Mouse (Mus musculus): ENCODE measurements around the gene Clic3. TPM values are rescaled to one million over a fixed set of nuclear protein-coding genes. Genes with fewer than 3 reads are reported as not detected.

Gene Clic3
- polyA plus RNA-seq, 1 experiment from 2014 or later, result 0.77 TPM

DNA sequence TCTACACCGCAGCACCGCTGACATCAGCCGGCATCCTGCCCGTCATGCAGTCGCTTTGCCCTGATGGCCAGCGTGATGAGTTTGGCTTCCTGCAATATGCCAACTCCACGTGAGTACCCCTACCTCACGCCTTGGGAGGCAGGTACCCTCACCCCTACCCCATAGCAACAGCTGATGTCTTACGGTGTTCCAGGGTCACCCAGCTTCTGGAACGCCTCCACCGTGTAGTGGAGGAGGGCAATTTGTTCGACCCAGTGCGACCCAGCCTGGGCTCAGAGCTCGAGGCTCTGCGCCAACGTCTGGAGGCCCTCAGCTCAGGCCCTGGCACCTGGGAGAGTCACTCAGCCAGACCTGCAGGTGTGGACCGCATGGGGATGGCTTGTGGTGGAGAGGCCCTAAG, 23.5 kb upstream of the Clic3 start:
- no peak overlapping the region for H3K27ac ChIP-seq (ENCODE audit: low read depth, low read length)
- ATAC-seq (replicated peaks; ENCODE audit: low FRiP score) (no peak), DNase-seq (ENCODE audit: low spot score) (no peak)
- no peaks in the 10 kb centered on the region; the same call in 1 of the 2 replicates for H3K27me3 ChIP-seq (ENCODE audit: control insufficient read depth, insufficient read depth, low read length)
- no peaks in the 10 kb centered on the region for H3K36me3 ChIP-seq (ENCODE audit: control insufficient read depth, insufficient read depth, low read length)
- H3K4me1 ChIP-seq (replicated peaks; ENCODE audit: control insufficient read depth, insufficient read depth, low read length), result 0 out of 2 replicates have a peak, but pooled peaks cover 5% of the 10 kb centered on the region
- H3K4me3 ChIP-seq (ENCODE audit: low read depth, low read length), result no peak overlapping the region
- no peaks in the 10 kb centered on the region for H3K9me3 ChIP-seq (ENCODE audit: control insufficient read depth, low read length)
- 90% methylated on average over 17 of the region's 17 CpGs for WGBS
- H3K4me2 ChIP-seq (ENCODE audit: low read depth, low read length, severe bottlenecking), result no peak overlapping the region
- no peak overlapping the region for H3K9ac ChIP-seq (ENCODE audit: low read length)

GRCm38 (mm10) chr2:25434292-25434691, 22.3 kb upstream of the Clic3 start:
- H3K27me3 ChIP-seq (ENCODE audit: control insufficient read depth, insufficient read depth, low read length), result no peaks in the 10 kb centered on the region; the same call in 1 of the 2 replicates
- H3K4me2 ChIP-seq (ENCODE audit: low read depth, low read length, severe bottlenecking), result no peak overlapping the region
- DNase-seq (ENCODE audit: low spot score) (no peak), ATAC-seq (replicated peaks; ENCODE audit: low FRiP score) (no peak)
- H3K4me3 ChIP-seq (ENCODE audit: low read depth, low read length), result no peak overlapping the region
- no peak overlapping the region for H3K9ac ChIP-seq (ENCODE audit: low read length)
- no peaks in the 10 kb centered on the region for H3K9me3 ChIP-seq (ENCODE audit: control insufficient read depth, low read length)
- no peak overlapping the region for H3K27ac ChIP-seq (ENCODE audit: low read depth, low read length)
- no peaks in the 10 kb centered on the region for H3K36me3 ChIP-seq (ENCODE audit: control insufficient read depth, insufficient read depth, low read length)
- WGBS, result 87% methylated on average over 8 of the region's 8 CpGs
- 0 out of 2 replicates have a peak, but pooled peaks cover 3% of the 10 kb centered on the region for H3K4me1 ChIP-seq (replicated peaks; ENCODE audit: control insufficient read depth, insufficient read depth, low read length)

GRCm38 (mm10) chr2:25436286-25436820, 20.3 kb upstream of the Clic3 start:
- no peak overlapping the region for H3K27ac ChIP-seq (ENCODE audit: low read depth, low read length)
- ATAC-seq (replicated peaks; ENCODE audit: low FRiP score) (no peak), DNase-seq (ENCODE audit: low spot score) (no peak)
- no peaks in the 10 kb centered on the region for H3K27me3 ChIP-seq (ENCODE audit: control insufficient read depth, insufficient read depth, low read length)
- H3K9ac ChIP-seq (ENCODE audit: low read length), result no peak overlapping the region
- no peak overlapping the region for H3K4me3 ChIP-seq (ENCODE audit: low read depth, low read length)
- no peaks in the 10 kb centered on the region for H3K9me3 ChIP-seq (ENCODE audit: control insufficient read depth, low read length)
- WGBS, result 93% methylated on average over 10 of the region's 10 CpGs
- no peaks in the 10 kb centered on the region for H3K4me1 ChIP-seq (replicated peaks; ENCODE audit: control insufficient read depth, insufficient read depth, low read length)
- H3K4me2 ChIP-seq (ENCODE audit: low read depth, low read length, severe bottlenecking), result no peak overlapping the region
- H3K36me3 ChIP-seq (ENCODE audit: control insufficient read depth, insufficient read depth, low read length), result no peaks in the 10 kb centered on the region

GRCm38 (mm10) chr2:25441067-25441466, 15.6 kb upstream of the Clic3 start:
- ATAC-seq (replicated peaks; ENCODE audit: low FRiP score) (no peak), DNase-seq (ENCODE audit: low spot score) (no peak)
- 90% methylated on average over 20 of the region's 20 CpGs for WGBS
- no peaks in the 10 kb centered on the region; the same call in 1 of the 2 replicates for H3K36me3 ChIP-seq (ENCODE audit: control insufficient read depth, insufficient read depth, low read length)
- no peak overlapping the region for H3K4me3 ChIP-seq (ENCODE audit: low read depth, low read length)
- H3K9me3 ChIP-seq (ENCODE audit: control insufficient read depth, low read length), result no peaks in the 10 kb centered on the region
- H3K27me3 ChIP-seq (ENCODE audit: control insufficient read depth, insufficient read depth, low read length), result no peaks in the 10 kb centered on the region
- H3K4me2 ChIP-seq (ENCODE audit: low read depth, low read length, severe bottlenecking), result no peak overlapping the region
- no peak overlapping the region for H3K9ac ChIP-seq (ENCODE audit: low read length)
- H3K4me1 ChIP-seq (replicated peaks; ENCODE audit: control insufficient read depth, insufficient read depth, low read length), result no peaks in the 10 kb centered on the region
- no peak overlapping the region for H3K27ac ChIP-seq (ENCODE audit: low read depth, low read length)

- no peak overlapping the region for H3K4me2 ChIP-seq (ENCODE audit: low read depth, low read length, severe bottlenecking)
- no peak overlapping the region for H3K9ac ChIP-seq (ENCODE audit: low read length)
- no peak for DNase-seq (ENCODE audit: low spot score)
- H3K4me1 ChIP-seq (replicated peaks; ENCODE audit: control insufficient read depth, insufficient read depth, low read length), result no peaks in the 10 kb centered on the region
- 92% methylated on average over 14 of the region's 14 CpGs for WGBS
- H3K4me3 ChIP-seq (ENCODE audit: low read depth, low read length), result no peak overlapping the region
- no peaks in the 10 kb centered on the region for H3K9me3 ChIP-seq (ENCODE audit: control insufficient read depth, low read length)
- no peaks in the 10 kb centered on the region for H3K27me3 ChIP-seq (ENCODE audit: control insufficient read depth, insufficient read depth, low read length)
- no peak overlapping the region for H3K27ac ChIP-seq (ENCODE audit: low read depth, low read length)
- no peaks in the 10 kb centered on the region; the same call in 1 of the 2 replicates for H3K36me3 ChIP-seq (ENCODE audit: control insufficient read depth, insufficient read depth, low read length)
- no peak for ATAC-seq (replicated peaks; ENCODE audit: low FRiP score)
Observed at GRCm38 (mm10) chr2:25442682-25443081, 14.0 kb upstream of the Clic3 start.

DNA sequence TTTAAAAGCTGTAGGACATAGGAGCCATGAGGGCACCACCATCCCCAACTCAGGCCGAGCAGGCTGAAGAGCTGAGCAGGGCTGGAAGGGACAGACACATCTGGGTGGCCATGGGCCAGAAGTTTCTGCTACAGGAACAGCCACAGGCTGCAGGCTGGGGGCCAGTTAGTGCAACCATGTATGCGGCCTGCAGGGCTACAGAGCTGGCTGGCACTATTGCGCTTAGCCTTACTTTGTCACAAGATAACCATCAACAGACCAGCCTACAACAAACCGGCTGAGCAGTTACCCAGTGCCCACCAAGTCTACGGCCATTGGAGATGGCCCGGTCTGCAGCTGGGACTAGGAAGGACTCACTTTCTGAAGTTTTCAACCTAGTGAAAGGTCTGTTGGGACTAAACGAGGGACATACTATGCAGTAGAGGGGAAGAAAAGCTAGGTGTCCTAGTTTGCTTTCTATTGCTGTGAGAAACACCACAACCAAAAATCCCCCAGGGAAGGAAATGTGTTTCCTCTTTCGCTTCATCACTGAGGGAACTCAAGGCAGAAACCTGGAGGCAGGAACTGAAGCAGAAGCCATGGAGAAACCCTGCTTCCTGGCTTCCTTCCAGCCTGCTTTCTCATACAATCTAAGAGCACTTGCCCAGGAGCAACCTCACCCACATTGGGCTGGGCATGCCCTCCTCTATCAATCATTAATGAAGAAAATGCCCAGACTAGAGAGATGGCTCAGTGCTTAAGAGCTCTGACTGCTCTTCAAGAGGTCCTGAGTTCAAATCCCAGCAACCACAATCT, 5.6 kb upstream of the Clic3 start:
- no peak overlapping the region for H3K27ac ChIP-seq (ENCODE audit: low read depth, low read length)
- WGBS, result 82% methylated on average over 8 of the region's 8 CpGs
- no peak overlapping the region for H3K9ac ChIP-seq (ENCODE audit: low read length)
- no peaks in the 10 kb centered on the region for H3K9me3 ChIP-seq (ENCODE audit: control insufficient read depth, low read length)
- no peak overlapping the region for H3K4me3 ChIP-seq (ENCODE audit: low read depth, low read length)
- H3K27me3 ChIP-seq (ENCODE audit: control insufficient read depth, insufficient read depth, low read length), result no peaks in the 10 kb centered on the region
- ATAC-seq (replicated peaks; ENCODE audit: low FRiP score) (no peak), DNase-seq (ENCODE audit: low spot score) (no peak)
- no peak overlapping the region for H3K4me2 ChIP-seq (ENCODE audit: low read depth, low read length, severe bottlenecking)
- H3K4me1 ChIP-seq (replicated peaks; ENCODE audit: control insufficient read depth, insufficient read depth, low read length), result no peaks in the 10 kb centered on the region
- no peaks in the 10 kb centered on the region for H3K36me3 ChIP-seq (ENCODE audit: control insufficient read depth, insufficient read depth, low read length)

- Histone ChIP-seq H3K4me1 (replicated peaks; ENCODE audit: control insufficient read depth, insufficient read depth, low read length) (no peaks in the 10 kb centered on the region), H3K9ac (ENCODE audit: low read length) (no peak overlapping the region), H3K9me3 (ENCODE audit: control insufficient read depth, low read length) (no peaks in the 10 kb centered on the region), H3K4me2 (ENCODE audit: low read depth, low read length, severe bottlenecking) (no peak overlapping the region), H3K36me3 (ENCODE audit: control insufficient read depth, insufficient read depth, low read length) (no peaks in the 10 kb centered on the region), H3K27me3 (ENCODE audit: control insufficient read depth, insufficient read depth, low read length) (no peaks in the 10 kb centered on the region), H3K4me3 (ENCODE audit: low read depth, low read length) (no peak overlapping the region), H3K27ac (ENCODE audit: low read depth, low read length) (no peak overlapping the region)
- 61% methylated on average over 1 of the region's 1 CpGs for WGBS
- ATAC-seq (replicated peaks; ENCODE audit: low FRiP score), result no peak
- DNase-seq (ENCODE audit: low spot score), result no peak
Observed at GRCm38 (mm10) chr2:25452951-25453350, 3.7 kb upstream of the Clic3 start.

GRCm38 (mm10) chr2:25457022-25457896, 621 bp downstream of the Clic3 start:
- H3K27ac ChIP-seq (ENCODE audit: low read depth, low read length), result no peak overlapping the region
- H3K27me3 ChIP-seq (ENCODE audit: control insufficient read depth, insufficient read depth, low read length), result no peaks in the 10 kb centered on the region
- no peak overlapping the region for H3K9ac ChIP-seq (ENCODE audit: low read length)
- no peak for ATAC-seq (replicated peaks; ENCODE audit: low FRiP score)
- no peak for DNase-seq (ENCODE audit: low spot score)
- H3K4me1 ChIP-seq (replicated peaks; ENCODE audit: control insufficient read depth, insufficient read depth, low read length), result peaks cover 6% of the 10 kb centered on the region; the same call in 1 of the 2 replicates
- H3K9me3 ChIP-seq (ENCODE audit: control insufficient read depth, low read length), result no peaks in the 10 kb centered on the region
- H3K4me2 ChIP-seq (ENCODE audit: low read depth, low read length, severe bottlenecking), result no peak overlapping the region
- no peaks in the 10 kb centered on the region; the same call in 1 of the 2 replicates for H3K36me3 ChIP-seq (ENCODE audit: control insufficient read depth, insufficient read depth, low read length)
- H3K4me3 ChIP-seq (ENCODE audit: low read depth, low read length), result no peak overlapping the region
- 84% methylated on average over 9 of the region's 9 CpGs for WGBS

Data from forebrain, embryonic 11.5 days (tissue).